Mouse (Mus musculus) midbrain, postnatal 0 days (tissue): ENCODE data around the gene Gm5039. TPM values are rescaled to one million over a fixed set of nuclear protein-coding genes. Genes with fewer than 3 reads are reported as not detected.
A peak's percentile ranks its signal among the peaks of the same experiment; 100 is the strongest.
"Not testable (repeated sequence)": the region's sequence is repeated elsewhere in the genome, so short reads cannot be mapped to it uniquely, and the experiment has no call there.

Experiments used
- ATAC-seq: fragments of 200-750 bp; cut with Nextera tagmentation; 2 replicates; pipeline ENCODE4 v1.8.0; 2017; ENCODE audit warnings: moderate number of reproducible peaks, mild to moderate bottlenecking, moderate TSS enrichment, moderate library complexity; ENCODE audit not compliant: low FRiP score
- DNase-seq: peaks from one replicate; pipeline ENCODE4 v3.0.0-alpha.2; 2015; ENCODE audit warnings: low spot score
- H3K27ac ChIP-seq: fragments of 300-500 bp; sonication (generic); 2 replicates; pipeline ENCODE4 v1.5.1; 2014; ENCODE audit warnings: low read depth, mild to moderate bottlenecking, low read length, mixed read lengths
- H3K27me3 ChIP-seq: fragments of 300-500 bp; sonication (generic); 2 replicates; pipeline ENCODE4 v1.6.1; 2014; ENCODE audit warnings: low read length, control low read depth, mixed read lengths; ENCODE audit not compliant: insufficient read depth
- H3K36me3 ChIP-seq: fragments of 300-500 bp; sonication (generic); 2 replicates; pipeline ENCODE4 v1.6.1; 2014; ENCODE audit warnings: low read length, control low read depth, mixed read lengths; ENCODE audit not compliant: insufficient read depth
- H3K4me1 ChIP-seq: fragments of 300-500 bp; sonication (generic); 2 replicates; pipeline ENCODE4 v1.6.1; 2014; ENCODE audit warnings: mild to moderate bottlenecking, control low read depth, antibody characterized with exemption, low read length, mixed read lengths; ENCODE audit not compliant: insufficient read depth
- H3K4me2 ChIP-seq: fragments of 300-500 bp; sonication (generic); 2 replicates; pipeline ENCODE4 v1.6.1; 2014; ENCODE audit warnings: low read depth, mild to moderate bottlenecking, low read length, mixed read lengths; ENCODE audit not compliant: poor library complexity, severe bottlenecking
- H3K4me3 ChIP-seq: fragments of 300-500 bp; sonication (generic); 2 replicates; pipeline ENCODE4 v1.5.1; 2014; ENCODE audit warnings: low read depth, mild to moderate bottlenecking, low read length, moderate library complexity
- H3K9ac ChIP-seq: fragments of 300-500 bp; sonication (generic); replicated peaks from 2 replicates; pipeline ENCODE4 v1.6.1; 2014; ENCODE audit warnings: mild to moderate bottlenecking, low read length, moderate library complexity, mixed read lengths; ENCODE audit not compliant: poor library complexity, severe bottlenecking
- H3K9me3 ChIP-seq: fragments of 300-500 bp; sonication (generic); 2 replicates; pipeline ENCODE4 v1.6.1; 2016; ENCODE audit warnings: low read length, control low read depth
- CTCF ChIP-seq: IDR thresholded peaks from 2 replicates; pipeline ENCODE4 v1.5.1; 2016; ENCODE audit warnings: antibody characterized with exemption, mild to moderate bottlenecking
- WGBS: fragments of 180-500 bp; shearing (Covaris S2); extraction: QIAGEN DNeasy Blood & Tissue Kit; methylation state at CpG from one replicate; pipeline ENCODE4 v1.1.7; 2014; 5-methylcytosine and 5-hydroxymethylcytosine counted together
- polyA plus RNA-seq: library from polyadenylated mRNA; unstranded; fragments of >200 nt; fragmentation: Nextera tagmentation; extraction: Ambion mirVana; gene quantifications from 2 replicates; pipeline ENCODE4 v1.2.1, GENCODE M21; 2015
- total RNA-seq: library from RNA; depleted of rRNA; stranded (reverse); fragments of >200 nt; gene quantifications from 2 replicates; pipeline ENCODE4 v1.2.3, GENCODE M21; 2014

Gene Gm5039
- total and polyA plus RNA-seq, 2 experiments from 2014 or later: not detected

GRCm38 (mm10) chr12:88361120-88361445, 37.3 kb upstream of the Gm5039 start:
- Histone ChIP-seq H3K4me2 (peak overlapping the region; percentile 90), H3K9ac (peak overlapping the region; percentile 71), H3K9me3 (no peaks in the 10 kb centered on the region), H3K27ac (no peak overlapping the region; the same call in 1 of the 2 replicates), H3K4me3 (peak overlapping the region; percentile 78), H3K27me3 (no peaks in the 10 kb centered on the region), H3K4me1 (no peaks in the 10 kb centered on the region; the same call in 1 of the 2 replicates), H3K36me3 (no peaks in the 10 kb centered on the region)
- ATAC-seq (peak; percentile 26; the same call in 1 of the 2 replicates), DNase-seq (no peak)
- TF ChIP-seq CTCF: no peak
- WGBS: 49% methylated on average over 9 of the region's 9 CpGs

GRCm38 (mm10) chr12:88360441-88361119, 36.8 kb upstream of the Gm5039 start, which contains the start of gene Adck1:
Adck1 (plus strand) TSS chr12:88360554.
- Histone ChIP-seq H3K9ac (peak within 1 kb of the TSS; percentile 71), H3K4me2 (peak within 1 kb of the TSS; percentile 90), H3K27me3 (no peaks in the 10 kb centered on the region), H3K4me1 (no peaks in the 10 kb centered on the region; the same call in 1 of the 2 replicates), H3K27ac (peak within 1 kb of the TSS; percentile 75), H3K36me3 (no peaks in the 10 kb centered on the region), H3K4me3 (peak within 1 kb of the TSS; percentile 78), H3K9me3 (no peaks in the 10 kb centered on the region)
- under 1% methylated on average over 38 of the region's 38 CpGs for WGBS
- DNase-seq (peak; percentile 96), ATAC-seq (peak; percentile 97)
- peak; percentile 12; the same call in 1 of the 2 replicates for TF ChIP-seq CTCF

GRCm38 (mm10) chr12:88354182-88354702, 30.4 kb upstream of the Gm5039 start:
- 17% methylated on average over 40 of the region's 41 CpGs for WGBS

GRCm38 (mm10) chr12:88341286-88341685, 17.5 kb upstream of the Gm5039 start:
- 23% methylated on average over 2 of the region's 2 CpGs for WGBS
- H3K4me1 ChIP-seq, H3K27me3 ChIP-seq, H3K36me3 ChIP-seq, DNase-seq, H3K4me2 ChIP-seq, H3K4me3 ChIP-seq, H3K9ac ChIP-seq, H3K9me3 ChIP-seq, ATAC-seq, H3K27ac ChIP-seq: not testable (repeated sequence)

More at GRCm38 (mm10) chr12:88354182-88354702, 30.4 kb upstream of the Gm5039 start:
- TF ChIP-seq CTCF: no peak
- DNase-seq: no peak
- Histone ChIP-seq H3K9me3 (no peaks in the 10 kb centered on the region), H3K4me2 (peak overlapping the region; percentile 47), H3K4me1 (no peaks in the 10 kb centered on the region), H3K9ac (peak overlapping the region; percentile 36; the same call in 1 of the 2 replicates), H3K27ac (no peak overlapping the region), H3K36me3 (no peaks in the 10 kb centered on the region), H3K4me3 (peak overlapping the region; percentile 32), H3K27me3 (no peaks in the 10 kb centered on the region)
- peak; percentile 56 for ATAC-seq

- not testable (repeated sequence) for ATAC-seq, H3K9me3 ChIP-seq, H3K9ac ChIP-seq, H3K27ac ChIP-seq, H3K4me3 ChIP-seq, H3K4me1 ChIP-seq, H3K36me3 ChIP-seq, H3K4me2 ChIP-seq, H3K27me3 ChIP-seq, DNase-seq
- WGBS: 77% methylated on average over 4 of the region's 4 CpGs
Observed at GRCm38 (mm10) chr12:88336662-88337413, 13.0 kb upstream of the Gm5039 start.

GRCm38 (mm10) chr12:88314556-88314955, 9.3 kb downstream of the Gm5039 start:
- Histone ChIP-seq H3K27me3 (no peaks in the 10 kb centered on the region), H3K36me3 (no peaks in the 10 kb centered on the region), H3K27ac (no peak overlapping the region), H3K9me3 (no peaks in the 10 kb centered on the region), H3K4me2 (no peak overlapping the region), H3K4me3 (no peak overlapping the region), H3K4me1 (no peaks in the 10 kb centered on the region), H3K9ac (no peak overlapping the region)
- no peak for ATAC-seq
- TF ChIP-seq CTCF: no peak
- no peak for DNase-seq
- 80% methylated on average over 3 of the region's 3 CpGs for WGBS

- H3K9ac ChIP-seq: not testable (repeated sequence)
Observed at GRCm38 (mm10) chr12:88297171-88297570, 26.7 kb downstream of the Gm5039 start.

GRCm38 (mm10) chr12:88293082-88293481, 30.7 kb downstream of the Gm5039 start:
- not testable (repeated sequence) for H3K9me3 ChIP-seq, H3K9ac ChIP-seq, H3K27ac ChIP-seq, H3K27me3 ChIP-seq, ATAC-seq, H3K4me2 ChIP-seq, DNase-seq, H3K36me3 ChIP-seq, H3K4me1 ChIP-seq, H3K4me3 ChIP-seq
- 73% methylated on average over 4 of the region's 4 CpGs for WGBS

More at GRCm38 (mm10) chr12:88297171-88297570, 26.7 kb downstream of the Gm5039 start:
- H3K4me3 ChIP-seq, H3K36me3 ChIP-seq, H3K27me3 ChIP-seq, H3K9me3 ChIP-seq, H3K27ac ChIP-seq, ATAC-seq, DNase-seq, H3K4me2 ChIP-seq, H3K4me1 ChIP-seq: not testable (repeated sequence)
- WGBS: 57% methylated on average over 2 of the region's 2 CpGs
